Mouse (Mus musculus) ovary, postnatal 36 days (tissue): Measurements from ENCODE around the gene Gtf2ird1.

Experiments used
- DNase-seq: peaks from one replicate; pipeline ENCODE4 v3.0.0; 2022; ENCODE audit warnings: low spot score, mixed read lengths

Gene Gtf2ird1

DNA sequence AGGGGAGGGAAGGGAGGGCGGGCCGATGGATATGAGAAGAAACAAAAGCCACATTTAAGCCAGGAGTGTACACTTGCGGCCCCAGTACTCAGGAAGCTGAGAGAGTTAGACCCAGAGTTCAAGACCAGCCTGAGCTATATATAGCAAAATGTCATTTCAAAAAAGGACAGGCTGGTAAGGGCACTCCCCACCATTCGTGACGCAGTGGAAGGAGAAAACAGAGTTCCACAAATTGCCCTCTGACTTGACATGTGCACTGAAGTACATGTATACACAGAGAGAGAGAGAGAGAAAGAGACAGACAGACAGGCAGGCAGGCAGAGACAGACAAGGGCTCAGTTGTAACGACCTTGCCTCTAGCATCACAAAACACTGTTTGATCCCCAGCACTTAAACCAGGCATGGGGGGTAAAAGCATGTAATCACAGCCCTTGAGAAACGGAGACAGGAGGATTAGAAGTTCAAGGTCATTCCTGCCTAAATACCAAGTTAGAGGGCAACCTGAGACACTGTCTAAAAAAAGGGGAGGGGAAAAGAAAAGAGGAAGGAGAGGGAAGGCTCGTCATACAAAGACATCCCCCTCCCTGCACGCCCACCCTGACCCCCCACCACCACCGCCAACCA, 11.2 kb downstream of the Gtf2ird1 start:
- DNase-seq: no peak

DNA sequence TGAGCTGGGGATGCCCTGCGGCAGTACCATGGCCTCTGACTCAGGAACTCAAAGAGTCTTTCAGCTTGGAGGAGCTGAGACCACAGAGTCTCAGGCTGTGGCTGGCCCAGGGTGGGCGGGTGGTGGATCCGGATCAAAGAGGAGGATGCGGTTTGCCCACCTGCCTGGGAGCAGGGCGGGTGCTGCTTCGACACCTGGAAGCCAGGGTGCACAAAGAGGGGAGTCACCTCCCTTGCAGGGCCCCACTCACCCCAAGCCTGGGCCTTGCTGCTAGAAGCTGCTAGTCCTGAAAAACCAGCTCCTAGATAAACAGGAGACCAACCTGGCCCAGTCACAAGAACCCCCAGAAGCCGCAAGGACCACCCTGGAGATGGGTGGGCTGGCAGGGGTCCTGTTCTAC, 12.0 kb downstream of the Gtf2ird1 start:
- DNase-seq: no peak

DNA sequence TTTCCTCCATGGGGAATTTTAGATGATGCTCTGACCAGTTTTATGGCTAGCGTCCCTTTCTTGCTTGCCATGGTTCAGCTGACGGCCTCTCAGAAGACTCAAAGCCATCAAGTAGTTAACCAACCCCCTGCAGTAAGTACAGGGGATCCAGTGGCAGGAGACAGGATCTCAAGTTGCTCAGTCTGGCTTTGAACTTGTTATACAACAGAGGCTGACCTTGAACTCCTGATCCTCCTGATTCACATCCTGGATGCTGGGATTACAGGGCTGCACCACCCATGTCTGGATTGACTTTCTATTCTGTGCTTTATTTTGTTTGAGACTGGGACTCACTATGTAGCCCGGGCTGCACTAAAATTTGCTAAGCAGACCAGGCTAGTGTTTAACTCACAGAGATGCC, 14.4 kb downstream of the Gtf2ird1 start:
- DNase-seq: no peak

DNA sequence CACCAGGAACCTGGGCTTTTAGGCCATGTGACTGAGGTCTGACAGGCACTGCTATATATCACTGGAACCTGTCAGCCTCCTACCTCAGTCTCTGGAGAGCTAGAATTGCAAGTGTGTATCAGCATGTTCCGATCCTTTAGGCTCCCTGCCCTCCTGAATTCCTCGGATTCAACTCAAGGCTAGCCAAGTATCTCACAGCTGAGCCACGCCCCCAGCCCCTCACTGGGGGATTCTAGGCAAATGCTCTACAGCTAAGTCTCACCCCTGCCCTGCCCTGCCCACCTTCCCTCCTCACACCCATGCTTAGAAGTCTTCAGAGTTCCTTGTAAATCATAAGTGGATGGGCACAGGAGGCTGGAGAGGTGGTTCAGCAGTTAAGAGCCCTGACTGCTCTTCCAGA, 15.4 kb downstream of the Gtf2ird1 start:
- DNase-seq: no peak

DNA sequence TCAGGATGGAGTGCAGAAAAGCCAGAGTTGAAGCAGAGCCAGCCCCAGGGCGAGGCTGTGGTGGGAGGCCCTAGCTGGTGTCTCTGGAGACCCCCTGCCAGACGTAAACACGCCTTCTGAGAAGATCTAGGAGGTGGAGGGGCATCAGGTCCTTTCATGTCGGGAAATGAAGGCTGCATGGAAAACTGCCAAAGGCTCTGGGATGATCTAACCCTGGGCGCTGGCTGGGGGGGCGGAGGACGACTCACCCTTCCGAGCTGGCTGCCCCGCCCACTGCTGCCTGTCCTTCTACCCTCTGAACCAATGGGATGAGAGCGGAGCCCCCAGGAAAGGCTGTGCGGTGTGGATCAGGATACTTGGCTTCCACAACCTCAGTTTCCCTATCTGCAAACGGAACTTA, 16.4 kb downstream of the Gtf2ird1 start:
- peak; percentile 53 for DNase-seq

GRCm38 (mm10) chr5:134439481-134439880, 17.0 kb downstream of the Gtf2ird1 start:
- no peak for DNase-seq

- no peak for DNase-seq
Observed at GRCm38 (mm10) chr5:134438676-134439425, 17.7 kb downstream of the Gtf2ird1 start.

DNA sequence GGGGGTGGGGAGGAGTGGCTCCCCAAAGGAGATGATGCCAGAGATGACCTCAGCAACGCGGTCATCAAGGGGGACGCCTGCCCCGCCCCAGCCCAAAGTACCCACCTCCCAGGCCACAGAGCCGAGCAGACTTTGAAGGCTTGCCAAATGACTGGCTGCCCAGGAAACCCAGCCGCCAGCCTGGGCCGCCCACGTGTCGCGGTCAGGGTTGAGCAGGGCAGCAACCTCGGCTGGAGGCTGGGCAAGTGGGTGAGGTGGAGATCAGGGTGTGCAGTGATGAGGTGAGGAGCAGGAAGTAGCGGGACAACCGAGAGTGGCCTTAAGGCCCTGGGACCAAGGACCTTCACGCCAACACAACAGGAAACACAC, 19.1 kb downstream of the Gtf2ird1 start:
- DNase-seq: peak; percentile 81

DNA sequence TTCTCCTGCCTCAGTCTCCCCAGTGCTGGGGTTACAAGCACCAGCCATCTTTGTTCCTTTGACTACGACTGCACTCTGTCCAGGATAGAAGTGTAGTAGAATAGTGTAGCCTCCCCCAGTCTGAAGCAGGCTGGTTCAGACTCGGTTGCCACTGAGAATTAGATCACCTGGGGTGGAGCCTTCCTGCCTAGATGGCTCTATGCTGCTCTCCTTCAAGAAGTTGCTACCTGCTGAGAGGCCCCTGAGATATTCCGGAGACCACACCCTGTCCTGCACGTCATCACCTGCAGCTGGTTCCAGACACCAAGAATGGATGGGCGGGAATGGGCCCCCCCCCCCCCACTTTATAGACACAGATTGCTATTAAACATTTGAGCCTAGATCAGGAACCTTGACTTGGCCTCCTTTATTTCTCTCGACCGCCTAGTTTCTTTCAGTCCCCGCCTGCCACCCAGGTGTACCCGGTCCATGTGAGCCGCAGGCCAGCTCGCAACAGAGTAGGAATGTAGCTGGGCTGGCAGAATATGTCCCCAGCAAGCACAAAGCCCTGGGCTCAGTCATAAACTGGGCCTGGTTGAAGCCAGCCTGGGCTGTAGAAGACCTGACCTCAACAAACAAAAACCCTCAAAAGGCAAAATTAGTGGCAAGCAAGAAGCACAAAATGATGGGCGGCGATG, 19.6 kb downstream of the Gtf2ird1 start:
- no peak for DNase-seq

GRCm38 (mm10) chr5:134435836-134436331, 20.6 kb downstream of the Gtf2ird1 start:
- peak; percentile 68 for DNase-seq

DNA sequence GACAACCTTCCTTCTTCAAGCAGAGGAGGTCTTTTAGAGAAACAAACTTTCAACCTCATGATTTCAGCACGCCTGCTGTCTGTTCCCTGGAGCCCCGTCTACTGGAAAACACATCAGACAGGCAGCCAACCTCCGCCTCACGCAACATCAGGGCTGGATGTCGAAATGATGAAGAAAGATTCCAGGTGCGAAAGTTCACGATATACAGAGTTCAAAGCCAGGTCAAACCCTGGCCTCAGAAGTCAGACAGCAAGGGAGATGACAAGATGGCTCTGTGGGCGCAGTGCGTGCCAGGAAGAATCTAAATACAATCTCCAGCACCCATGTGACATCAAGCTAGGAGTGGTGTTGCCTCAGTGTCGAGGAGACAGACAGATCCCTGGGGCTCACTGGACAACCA, 23.4 kb downstream of the Gtf2ird1 start:
- DNase-seq: no peak

GRCm38 (mm10) chr5:134430087-134430486, 26.4 kb downstream of the Gtf2ird1 start:
- no peak for DNase-seq

DNA sequence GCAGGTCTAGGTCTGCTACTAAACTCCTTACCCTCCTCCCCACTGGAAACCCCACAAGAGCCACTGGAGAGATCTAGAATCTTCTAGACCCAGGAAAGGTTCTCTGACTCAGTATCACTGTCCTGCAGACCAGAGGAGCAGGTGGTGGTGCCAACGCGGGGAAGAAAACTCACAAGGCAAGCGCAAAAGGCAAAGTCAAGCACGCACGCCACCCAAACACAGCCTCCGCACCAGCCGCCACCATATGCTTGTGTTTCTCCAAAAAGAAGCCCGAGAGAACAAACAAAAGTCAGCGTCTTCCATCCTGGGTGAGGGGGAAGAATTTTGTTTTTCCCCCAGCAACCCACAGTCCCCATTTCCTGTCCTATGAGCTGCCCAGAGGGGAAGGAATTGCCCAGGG, 28.9 kb downstream of the Gtf2ird1 start:
- DNase-seq: no peak

DNA sequence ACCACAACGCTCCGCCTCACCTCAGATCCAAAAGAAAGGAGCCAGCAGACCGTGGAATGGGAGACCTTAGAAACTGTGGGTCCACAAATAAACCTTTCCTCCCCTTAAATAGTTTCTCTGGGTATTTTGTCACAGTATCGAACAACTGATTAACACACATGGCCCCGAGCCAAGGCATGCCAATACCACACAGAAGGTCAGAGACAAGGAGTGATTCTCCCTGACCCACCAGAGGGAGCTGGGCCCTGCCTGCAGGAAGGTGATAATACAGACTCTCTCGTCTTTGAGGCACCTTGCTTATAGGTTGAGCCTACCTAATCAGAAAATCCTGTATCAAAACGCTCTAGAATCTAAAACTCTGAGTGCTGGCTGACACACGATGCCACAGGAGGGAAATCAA, 30.9 kb downstream of the Gtf2ird1 start:
- DNase-seq: no peak

DNA sequence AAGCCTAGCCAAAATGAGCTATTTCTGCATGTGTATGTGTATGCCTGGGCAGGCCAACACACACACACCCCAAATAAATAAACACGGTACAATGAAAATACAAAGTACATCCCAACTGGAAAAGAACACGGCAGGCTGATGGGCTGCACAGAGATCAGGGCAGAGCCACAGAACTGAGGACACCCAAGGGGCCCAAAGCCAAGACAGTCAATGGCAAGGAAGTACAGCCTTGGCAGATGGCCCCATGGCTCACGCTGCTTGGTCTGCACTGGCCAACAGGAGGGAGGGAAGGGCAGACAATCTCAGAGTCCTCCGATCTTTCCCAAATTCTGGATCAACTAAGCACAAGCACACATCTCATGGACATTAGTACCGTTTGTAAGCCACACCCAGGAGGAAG, 32.6 kb downstream of the Gtf2ird1 start:
- peak; percentile 62 for DNase-seq

DNA sequence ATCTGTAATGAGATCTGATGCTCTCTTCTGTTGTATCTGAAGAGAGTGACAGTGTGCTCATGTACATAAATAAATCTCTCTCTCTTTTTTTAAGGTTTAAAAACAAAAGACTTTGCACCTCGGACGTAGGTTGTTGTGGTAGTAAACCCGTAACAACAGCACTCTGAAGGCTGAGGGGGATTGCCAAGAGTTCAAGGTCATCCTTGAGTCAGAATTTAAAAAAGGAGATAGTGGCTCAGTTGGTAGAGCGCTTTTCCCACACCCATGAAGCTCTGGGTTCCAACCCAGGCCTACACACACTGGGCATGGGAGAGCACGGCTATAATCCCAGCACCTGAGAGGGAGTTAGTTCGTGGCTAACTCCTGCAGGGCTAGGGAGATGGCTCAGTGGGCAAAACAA, 33.1 kb downstream of the Gtf2ird1 start:
- no peak for DNase-seq

GRCm38 (mm10) chr5:134422265-134422925, 34.1 kb downstream of the Gtf2ird1 start:
- no peak for DNase-seq

DNA sequence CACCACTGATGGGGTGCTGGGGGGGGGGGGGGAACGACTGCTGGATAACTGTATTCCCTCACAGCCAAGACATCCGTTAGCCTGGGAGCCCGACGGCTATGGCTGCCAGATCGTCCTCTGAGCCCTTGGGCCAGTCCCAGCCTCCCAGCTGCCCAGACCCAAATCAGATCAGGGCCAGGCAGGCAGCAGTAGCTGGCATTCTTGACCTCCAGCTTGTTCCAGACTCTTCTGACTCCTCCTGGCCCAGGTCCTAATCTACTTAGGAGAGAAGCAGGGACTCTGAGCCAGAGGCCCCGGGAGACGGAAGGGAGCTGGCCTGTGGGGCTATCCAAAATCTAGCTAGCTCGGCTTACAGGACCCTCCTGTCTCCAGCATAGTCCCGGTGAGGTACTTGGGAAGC, 35.5 kb downstream of the Gtf2ird1 start:
- peak; percentile 47 for DNase-seq

GRCm38 (mm10) chr5:134419700-134420099, 36.8 kb downstream of the Gtf2ird1 start:
- DNase-seq: no peak

- peak; percentile 38 for DNase-seq
Observed at GRCm38 (mm10) chr5:134418315-134419074, 38.0 kb downstream of the Gtf2ird1 start.

DNA sequence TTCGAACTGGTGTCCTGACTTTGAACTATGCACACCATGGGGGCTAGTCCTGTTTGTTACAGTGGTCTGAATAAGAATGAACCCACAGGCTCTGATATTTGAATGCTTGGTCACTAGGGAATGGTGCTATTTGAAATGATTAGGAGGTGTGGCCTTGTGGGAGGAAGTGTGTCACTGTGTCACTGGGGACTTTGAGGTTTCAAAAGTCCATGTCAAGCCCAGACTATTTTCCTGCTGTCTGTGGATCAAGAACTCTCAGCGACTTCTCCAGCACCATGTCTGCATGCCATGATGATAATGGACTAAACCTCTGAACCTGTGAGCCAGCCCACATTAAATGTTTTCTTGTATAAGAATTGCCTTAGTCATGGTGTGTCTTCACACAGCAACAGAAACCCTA, 44.2 kb downstream of the Gtf2ird1 start:
- no peak for DNase-seq

- no peak for DNase-seq
Observed at GRCm38 (mm10) chr5:134410307-134410836, 46.1 kb downstream of the Gtf2ird1 start.
